Mouse (Mus musculus): Measurements from ENCODE around the gene Zbtb8a. TPM values are rescaled to one million over a fixed set of nuclear protein-coding genes. Genes with fewer than 3 reads are reported as not detected.
"Not testable (repeated sequence)": the region's sequence is repeated elsewhere in the genome, so short reads cannot be mapped to it uniquely, and the experiment has no call there.

The Zbtb8a gene
- polyA plus RNA-seq, 1 experiment from 2014 or later: 6.0 TPM

DNA sequence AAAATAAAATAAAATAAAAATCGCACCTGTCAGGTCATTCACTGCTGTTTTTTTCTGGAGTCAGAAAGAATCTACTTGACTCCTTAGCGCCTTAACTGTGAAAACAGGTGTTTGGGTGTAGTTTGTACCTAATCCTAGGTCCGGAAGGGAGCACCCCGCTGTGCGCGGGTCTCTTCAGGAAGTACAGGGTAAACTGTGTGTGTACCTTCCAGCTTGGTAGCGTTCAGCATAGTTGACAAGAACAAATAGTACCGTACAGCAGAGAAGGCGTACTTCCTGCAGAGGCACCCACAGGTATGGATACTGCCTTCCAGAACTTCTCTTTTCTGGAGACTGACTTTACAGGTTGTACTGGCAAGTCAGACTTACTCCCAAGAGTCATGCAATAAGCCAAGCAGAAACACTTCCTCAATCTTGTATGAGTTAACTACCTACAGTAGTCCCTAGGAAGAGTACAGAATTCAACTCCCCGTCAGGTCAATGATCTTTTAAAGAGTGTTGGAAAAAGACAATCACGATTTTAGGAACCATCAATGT is 3.6 kb downstream of the Zbtb8a start:
- H3K9me3 ChIP-seq: no peaks in the 10 kb centered on the region
- no peak overlapping the region for H3K27ac ChIP-seq
- DNase-seq (ENCODE audit: extremely low spot score, low spot score): no peak
- H3K27me3 ChIP-seq (ENCODE audit: poor library complexity, severe bottlenecking): peaks cover 60% of the 10 kb centered on the region
- H3K4me3 ChIP-seq: 0 out of 2 replicates have a peak overlapping the region, but pooled peaks have one; percentile 19
- H3K4me1 ChIP-seq: peaks cover 28% of the 10 kb centered on the region
- no peaks in the 10 kb centered on the region for H3K36me3 ChIP-seq (replicated peaks)
- 42% methylated on average over 11 of the region's 11 CpGs for WGBS

DNA sequence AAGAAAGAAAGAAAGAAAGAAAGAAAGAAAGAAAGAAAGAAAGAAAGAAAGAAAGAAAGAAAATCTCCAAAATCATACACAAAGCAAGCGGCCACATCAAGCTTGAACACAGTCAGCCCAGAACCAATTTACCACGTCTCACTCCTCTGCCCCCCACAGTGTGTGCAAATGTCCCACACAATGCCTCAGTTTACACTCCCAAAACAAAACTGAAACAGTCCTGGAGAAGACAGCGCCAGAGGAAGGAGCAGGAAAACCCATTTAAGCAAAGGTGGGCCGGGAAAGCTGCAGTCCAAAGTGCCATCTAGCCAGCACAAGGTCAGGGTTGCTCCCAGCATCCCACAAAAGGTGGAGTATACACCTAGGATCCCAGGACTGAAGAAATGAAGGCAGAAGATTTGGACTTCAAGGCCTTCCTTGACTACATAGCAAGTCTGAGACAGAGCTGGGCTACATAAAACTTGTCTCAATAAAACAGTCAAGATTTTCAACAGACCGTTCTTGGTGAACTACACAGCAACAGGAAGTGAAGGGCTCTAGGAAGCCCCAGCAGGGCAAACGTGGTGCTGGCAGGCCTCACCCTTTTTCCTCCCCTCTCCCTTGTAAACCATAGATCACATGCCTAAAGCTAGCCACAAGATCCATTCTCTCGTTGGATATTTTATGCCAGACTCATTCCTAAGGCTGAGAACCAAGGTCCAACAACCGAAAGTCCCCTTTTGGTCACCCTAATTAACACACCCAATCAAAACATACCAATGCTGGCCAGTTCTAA is 4.5 kb downstream of the Zbtb8a start:
- Histone ChIP-seq H3K9me3 (no peaks in the 10 kb centered on the region), H3K4me1 (peaks cover 28% of the 10 kb centered on the region), H3K36me3 (replicated peaks) (no peaks in the 10 kb centered on the region), H3K27ac (no peak overlapping the region), H3K27me3 (ENCODE audit: poor library complexity, severe bottlenecking) (peaks cover 51% of the 10 kb centered on the region), H3K4me3 (no peak overlapping the region)
- WGBS: 49% methylated on average over 8 of the region's 8 CpGs
- DNase-seq (ENCODE audit: extremely low spot score, low spot score): no peak

DNA sequence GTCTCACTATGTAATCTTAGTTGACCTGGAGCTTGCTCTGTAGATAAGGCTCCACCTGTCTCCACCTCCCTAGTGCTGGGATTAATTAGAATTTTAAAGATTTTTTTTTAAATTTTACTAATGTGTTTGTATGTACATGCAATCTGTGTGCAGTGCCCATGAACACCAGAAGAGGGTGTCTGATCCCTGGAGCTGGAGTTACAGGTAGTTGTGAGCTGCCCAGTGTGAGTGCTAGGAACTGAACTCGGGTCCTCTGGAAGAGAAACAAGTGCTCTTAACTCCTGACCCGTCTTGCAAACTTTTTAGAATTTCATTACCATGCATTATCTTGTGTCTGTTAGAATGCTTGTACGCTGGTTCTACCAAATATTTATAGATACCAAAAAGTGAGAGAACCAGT is 6.5 kb downstream of the Zbtb8a start:
- Histone ChIP-seq H3K9me3 (no peaks in the 10 kb centered on the region), H3K4me3 (no peak overlapping the region), H3K27me3 (ENCODE audit: poor library complexity, severe bottlenecking) (peaks cover 31% of the 10 kb centered on the region), H3K27ac (no peak overlapping the region), H3K4me1 (peaks cover 14% of the 10 kb centered on the region), H3K36me3 (replicated peaks) (0 out of 2 replicates have a peak, but pooled peaks cover 4% of the 10 kb centered on the region)
- DNase-seq (ENCODE audit: extremely low spot score, low spot score): no peak
- 92% methylated on average over 3 of the region's 3 CpGs for WGBS

- H3K9me3 ChIP-seq: no peaks in the 10 kb centered on the region
- no peak overlapping the region for H3K4me3 ChIP-seq
- WGBS: 95% methylated on average over 5 of the region's 5 CpGs
- no peak for DNase-seq (ENCODE audit: extremely low spot score, low spot score)
- peaks cover 4% of the 10 kb centered on the region; the same call in 1 of the 2 replicates for H3K36me3 ChIP-seq (replicated peaks)
- H3K4me1 ChIP-seq: no peaks in the 10 kb centered on the region
- H3K27me3 ChIP-seq (ENCODE audit: poor library complexity, severe bottlenecking): no peaks in the 10 kb centered on the region
- no peak overlapping the region for H3K27ac ChIP-seq
Measured at GRCm38 (mm10) chr4:129365224-129365623, 12.7 kb downstream of the Zbtb8a start.

GRCm38 (mm10) chr4:129364379-129364778 is 13.5 kb downstream of the Zbtb8a start:
- no peak overlapping the region for H3K4me3 ChIP-seq
- H3K36me3 ChIP-seq (replicated peaks): peaks cover 11% of the 10 kb centered on the region
- no peaks in the 10 kb centered on the region for H3K4me1 ChIP-seq
- no peaks in the 10 kb centered on the region for H3K9me3 ChIP-seq
- no peak overlapping the region for H3K27ac ChIP-seq
- 89% methylated on average over 3 of the region's 3 CpGs for WGBS
- H3K27me3 ChIP-seq (ENCODE audit: poor library complexity, severe bottlenecking): no peaks in the 10 kb centered on the region
- no peak for DNase-seq (ENCODE audit: extremely low spot score, low spot score)

DNA sequence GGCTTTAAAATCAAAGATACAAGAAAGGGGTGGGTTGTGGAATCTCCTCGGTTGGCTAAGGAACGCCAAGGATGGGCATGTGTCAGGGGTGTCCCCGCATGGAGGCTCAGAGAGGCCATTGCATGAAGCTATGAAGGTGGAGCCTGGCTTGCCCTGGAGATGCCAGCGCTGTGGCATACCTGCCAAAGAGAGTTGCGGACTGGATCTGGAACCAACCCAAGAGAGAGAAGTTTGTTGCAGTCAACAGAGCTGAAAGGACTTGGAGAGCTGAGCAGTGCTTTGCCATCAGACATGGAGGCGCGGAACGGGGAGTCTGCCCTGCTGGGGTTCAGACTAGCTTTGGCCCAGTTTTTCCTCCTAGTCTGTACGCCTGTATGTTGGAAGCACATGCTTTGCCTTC is 14.5 kb downstream of the Zbtb8a start:
- Histone ChIP-seq H3K27ac (no peak overlapping the region), H3K9me3 (no peaks in the 10 kb centered on the region), H3K4me3 (no peak overlapping the region), H3K4me1 (no peaks in the 10 kb centered on the region), H3K36me3 (replicated peaks) (peaks cover 13% of the 10 kb centered on the region), H3K27me3 (ENCODE audit: poor library complexity, severe bottlenecking) (no peaks in the 10 kb centered on the region)
- DNase-seq (ENCODE audit: extremely low spot score, low spot score): no peak
- WGBS: 91% methylated on average over 9 of the region's 9 CpGs

GRCm38 (mm10) chr4:129362771-129363170 is 15.1 kb downstream of the Zbtb8a start:
- Histone ChIP-seq H3K4me3 (no peak overlapping the region), H3K4me1 (no peaks in the 10 kb centered on the region), H3K9me3 (no peaks in the 10 kb centered on the region), H3K36me3 (replicated peaks) (peaks cover 16% of the 10 kb centered on the region), H3K27me3 (ENCODE audit: poor library complexity, severe bottlenecking) (no peaks in the 10 kb centered on the region), H3K27ac (no peak overlapping the region)
- WGBS: 71% methylated on average over 5 of the region's 5 CpGs
- DNase-seq (ENCODE audit: extremely low spot score, low spot score): no peak

GRCm38 (mm10) chr4:129362238-129362637 is 15.7 kb downstream of the Zbtb8a start:
- not testable (repeated sequence) for H3K27me3 ChIP-seq (ENCODE audit: poor library complexity, severe bottlenecking); DNase-seq (ENCODE audit: extremely low spot score, low spot score); H3K27ac ChIP-seq; H3K4me1 ChIP-seq; H3K4me3 ChIP-seq; H3K9me3 ChIP-seq
- peaks cover 15% of the 10 kb centered on the region for H3K36me3 ChIP-seq (replicated peaks)
- WGBS: 80% methylated on average over 3 of the region's 3 CpGs

DNA sequence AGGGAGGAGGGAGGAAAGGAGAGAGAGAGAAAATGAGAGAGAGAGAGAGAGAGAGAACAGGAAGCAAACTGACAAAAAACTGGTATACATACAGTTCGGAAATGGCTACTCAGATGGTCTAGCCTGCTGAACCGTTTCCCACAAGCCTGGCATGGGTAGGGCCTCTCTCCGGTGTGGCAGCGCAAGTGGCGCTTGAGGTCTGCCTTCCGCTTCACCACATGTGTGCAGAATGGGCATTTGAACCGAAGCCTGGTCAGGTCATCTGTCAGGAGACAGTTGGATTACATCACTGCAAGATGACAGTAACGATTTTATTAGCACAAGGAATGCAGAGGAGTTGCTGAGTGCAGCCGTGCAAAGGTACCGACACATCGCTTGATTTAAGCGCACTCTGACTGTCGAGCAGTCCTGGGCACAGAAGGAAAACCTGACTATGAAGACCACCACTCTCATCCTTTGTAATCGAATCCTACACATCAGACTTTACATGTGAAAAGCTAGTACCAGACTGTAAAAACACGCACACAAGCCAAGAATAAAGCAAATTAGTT is 20.2 kb downstream of the Zbtb8a start:
- DNase-seq (ENCODE audit: extremely low spot score, low spot score): no peak
- 92% methylated on average over 15 of the region's 15 CpGs for WGBS
- no peak overlapping the region for H3K4me3 ChIP-seq
- H3K9me3 ChIP-seq: no peaks in the 10 kb centered on the region
- no peaks in the 10 kb centered on the region for H3K4me1 ChIP-seq
- no peak overlapping the region for H3K27ac ChIP-seq
- H3K36me3 ChIP-seq (replicated peaks): peaks cover 30% of the 10 kb centered on the region
- no peaks in the 10 kb centered on the region for H3K27me3 ChIP-seq (ENCODE audit: poor library complexity, severe bottlenecking)

GRCm38 (mm10) chr4:129354236-129354635 is 23.7 kb downstream of the Zbtb8a start:
- WGBS: 92% methylated on average over 15 of the region's 15 CpGs
- no peak for DNase-seq (ENCODE audit: extremely low spot score, low spot score)
- Histone ChIP-seq H3K27me3 (ENCODE audit: poor library complexity, severe bottlenecking) (no peaks in the 10 kb centered on the region), H3K9me3 (no peaks in the 10 kb centered on the region), H3K4me1 (no peaks in the 10 kb centered on the region), H3K4me3 (no peak overlapping the region), H3K36me3 (replicated peaks) (peaks cover 21% of the 10 kb centered on the region; the same call in 1 of the 2 replicates), H3K27ac (no peak overlapping the region)

DNA sequence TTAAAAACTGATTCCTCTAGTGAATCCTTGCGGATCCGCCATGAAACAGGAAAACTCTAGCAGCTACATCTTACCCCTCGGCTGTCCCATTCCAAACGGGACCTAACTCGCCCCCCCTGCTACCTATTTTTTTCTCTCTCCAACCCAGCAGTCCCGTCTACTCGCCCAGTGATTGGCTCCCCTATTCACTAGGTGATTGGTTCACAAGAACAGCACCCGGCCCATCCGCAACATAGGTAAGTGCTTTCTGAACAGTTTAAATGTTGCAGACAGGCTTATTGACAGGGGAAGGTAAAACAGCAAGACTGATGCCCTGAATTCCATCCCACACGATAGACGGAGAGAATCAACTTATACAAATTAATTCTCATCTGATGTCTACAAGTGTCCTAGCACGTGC is 24.7 kb downstream of the Zbtb8a start:
- no peaks in the 10 kb centered on the region for H3K27me3 ChIP-seq (ENCODE audit: poor library complexity, severe bottlenecking)
- no peak for DNase-seq (ENCODE audit: extremely low spot score, low spot score)
- H3K9me3 ChIP-seq: no peaks in the 10 kb centered on the region
- no peak overlapping the region for H3K4me3 ChIP-seq
- H3K27ac ChIP-seq: no peak overlapping the region
- H3K36me3 ChIP-seq (replicated peaks): peaks cover 18% of the 10 kb centered on the region; the same call in 1 of the 2 replicates
- 92% methylated on average over 12 of the region's 12 CpGs for WGBS
- H3K4me1 ChIP-seq: no peaks in the 10 kb centered on the region

GRCm38 (mm10) chr4:129351111-129351510 is 26.8 kb downstream of the Zbtb8a start:
- WGBS: 74% methylated on average over 6 of the region's 6 CpGs
- Histone ChIP-seq H3K27me3 (ENCODE audit: poor library complexity, severe bottlenecking) (no peaks in the 10 kb centered on the region), H3K36me3 (replicated peaks) (peaks cover 28% of the 10 kb centered on the region), H3K4me3 (no peak overlapping the region), H3K27ac (no peak overlapping the region), H3K4me1 (no peaks in the 10 kb centered on the region), H3K9me3 (no peaks in the 10 kb centered on the region)
- DNase-seq (ENCODE audit: extremely low spot score, low spot score): no peak

DNA sequence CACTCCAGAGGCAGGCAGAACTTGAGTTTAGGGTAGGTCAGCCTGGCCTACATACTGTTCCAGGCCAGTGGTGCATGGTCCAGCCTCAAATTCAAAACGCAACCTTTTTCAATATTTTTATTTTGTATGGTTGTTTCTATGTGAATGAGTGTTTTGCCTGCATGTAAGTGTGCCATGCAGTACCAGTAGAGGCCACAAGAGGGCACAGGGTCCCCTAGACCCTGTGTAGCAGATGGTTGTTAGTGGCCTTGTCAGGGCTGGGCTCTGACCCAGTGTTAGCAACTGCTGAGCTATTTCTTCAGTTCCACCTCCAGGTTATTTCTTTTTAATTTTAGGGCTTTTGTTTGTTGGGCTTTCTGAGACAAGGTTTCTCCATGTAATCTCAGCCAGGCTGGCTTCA is 27.3 kb downstream of the Zbtb8a start:
- Histone ChIP-seq H3K4me1 (no peaks in the 10 kb centered on the region), H3K27me3 (ENCODE audit: poor library complexity, severe bottlenecking) (no peaks in the 10 kb centered on the region), H3K27ac (no peak overlapping the region), H3K36me3 (replicated peaks) (peaks cover 28% of the 10 kb centered on the region), H3K4me3 (no peak overlapping the region), H3K9me3 (no peaks in the 10 kb centered on the region)
- peak; percentile 73 for DNase-seq (ENCODE audit: extremely low spot score, low spot score)
- 14% methylated on average over 1 of the region's 1 CpGs for WGBS
